Mouse (Mus musculus) MEL (cell line): ENCODE measurements at regions not wholly inside any gene's neighbourhood (a gene's known extent, or its start where the extent isn't known, plus 50 kb on each side); places are given as distances from the start of the nearest gene placed in this dataset.

Source experiments
- DNase-seq: peaks from one replicate; pipeline ENCODE4 v3.0.0; 2011; ENCODE audit warnings: low read depth, low spot score
- H3K27ac ChIP-seq: 2 replicates; pipeline ENCODE4 v1.5.1; 2012; ENCODE audit warnings: low read depth, mild to moderate bottlenecking, control low read depth, low read length, moderate library complexity; ENCODE audit not compliant: control insufficient read depth
- H3K27me3 ChIP-seq, 2 experiments: fragments of 150-350 bp in 1 of 2; sonication (generic) in 1 of 2; 2 replicates each; pipeline ENCODE4 v1.6.1; 2012; ENCODE audit warnings: low read length in 2 of 2, mild to moderate bottlenecking in 2 of 2, improper control_type of control experiment in 1 of 2, moderate library complexity in 1 of 2; ENCODE audit not compliant: insufficient read depth in 2 of 2, control insufficient read depth in 1 of 2
- H3K36me3 ChIP-seq, 2 experiments: 2 replicates each; pipeline ENCODE4 v1.6.1; 2012 to 2014; ENCODE audit warnings: low read length in 2 of 2, improper control_type of control experiment in 1 of 2, inconsistent platforms in 1 of 2, mild to moderate bottlenecking in 1 of 2; ENCODE audit not compliant: insufficient read depth in 2 of 2, control insufficient read depth in 1 of 2
- H3K4me1 ChIP-seq, 2 experiments: fragments of 150-350 bp in 1 of 2; sonication (generic) in 1 of 2; 2 replicates each; pipeline ENCODE4 v1.6.1; 2012; ENCODE audit warnings: low read length in 2 of 2, improper control_type of control experiment in 1 of 2, mild to moderate bottlenecking in 1 of 2; ENCODE audit not compliant: insufficient read depth in 2 of 2, control insufficient read depth in 1 of 2
- H3K4me3 ChIP-seq, 2 experiments: fragments of 150-350 bp in 1 of 2; sonication (generic) in 1 of 2; 2 replicates each; pipeline ENCODE4 v1.5.1; 2012; ENCODE audit warnings: low read depth in 2 of 2, low read length in 2 of 2, mild to moderate bottlenecking in 2 of 2, moderate library complexity in 2 of 2, control low read depth in 1 of 2, improper control_type of control experiment in 1 of 2; ENCODE audit not compliant: control insufficient read depth in 1 of 2, insufficient read depth in 1 of 2
- H3K79me2 ChIP-seq: 2 replicates; pipeline ENCODE4 v1.6.1; 2012; ENCODE audit warnings: mild to moderate bottlenecking, low read length, moderate library complexity; ENCODE audit not compliant: control insufficient read depth, poor library complexity, insufficient read depth
- H3K9ac ChIP-seq: 2 replicates; pipeline ENCODE4 v1.6.1; 2012; ENCODE audit warnings: low read depth, mild to moderate bottlenecking, control low read depth, low read length, moderate library complexity; ENCODE audit not compliant: control insufficient read depth, poor library complexity, severe bottlenecking
- H3K9me3 ChIP-seq: fragments of 150-350 bp; sonication (generic); replicated peaks from 2 replicates; pipeline ENCODE4 v1.6.1; 2012; ENCODE audit warnings: mild to moderate bottlenecking, low read length, improper control_type of control experiment, moderate library complexity; ENCODE audit not compliant: insufficient read depth
- CHD2 ChIP-seq: IDR thresholded peaks from 2 replicates; pipeline ENCODE4 v1.6.1; 2011; ENCODE audit warnings: low read length, improper control_type of control experiment
- ETS1 ChIP-seq: IDR thresholded peaks from 2 replicates; pipeline ENCODE4 v1.6.1; 2012; ENCODE audit warnings: low read depth, mild to moderate bottlenecking, inconsistent platforms, low read length, improper control_type of control experiment, moderate library complexity
- HCFC1 ChIP-seq: IDR thresholded peaks from 2 replicates; pipeline ENCODE4 v1.6.1; 2012; ENCODE audit warnings: low read depth, mild to moderate bottlenecking, inconsistent platforms, low read length, improper control_type of control experiment, moderate library complexity
- KAT2A ChIP-seq: conservative IDR thresholded peaks from 2 replicates; pipeline ENCODE4 v1.6.1; 2012; ENCODE audit warnings: low read depth, low read length, improper control_type of control experiment, inconsistent platforms
- MEF2A ChIP-seq: IDR thresholded peaks from 2 replicates; pipeline ENCODE4 v1.6.1; 2014; ENCODE audit warnings: low read depth, mild to moderate bottlenecking, inconsistent platforms, low read length, improper control_type of control experiment; ENCODE audit not compliant: poor library complexity, insufficient replicate concordance, severe bottlenecking; ENCODE audit errors: extremely low read depth
- MYB ChIP-seq: IDR thresholded peaks from 2 replicates; pipeline ENCODE4 v1.6.1; 2011; ENCODE audit warnings: mild to moderate bottlenecking, low read depth, low read length, improper control_type of control experiment
- POLR2AphosphoS5 ChIP-seq: IDR thresholded peaks from 2 replicates; pipeline ENCODE4 v1.6.1; 2012; ENCODE audit warnings: low read depth, borderline replicate concordance, mild to moderate bottlenecking, inconsistent platforms, low read length, moderate library complexity, mixed read lengths
- RCOR1 ChIP-seq: IDR thresholded peaks from 2 replicates; pipeline ENCODE4 v1.6.1; 2012; ENCODE audit warnings: low read depth, mild to moderate bottlenecking, inconsistent platforms, low read length, improper control_type of control experiment
- TBP ChIP-seq: IDR thresholded peaks from 2 replicates; pipeline ENCODE4 v1.8.0; 2011; ENCODE audit warnings: low read depth, low read length, improper control_type of control experiment
- TCF12 ChIP-seq: IDR thresholded peaks from 2 replicates; pipeline ENCODE4 v1.6.1; 2014; ENCODE audit warnings: low read depth, mild to moderate bottlenecking, inconsistent platforms, low read length, improper control_type of control experiment, moderate library complexity
- ZKSCAN1 ChIP-seq: IDR thresholded peaks from 2 replicates; pipeline ENCODE4 v1.6.1; 2012; ENCODE audit warnings: low read depth, mild to moderate bottlenecking, inconsistent platforms, low read length, improper control_type of control experiment, moderate library complexity

GRCm38 (mm10) chr2:118061291-118061690, 50.4 kb upstream of the Thbs1 start:
- H3K36me3 ChIP-seq: no peaks in the 10 kb centered on the region
- no peaks in the 10 kb centered on the region for H3K4me1 ChIP-seq
- no peaks in the 10 kb centered on the region for H3K9me3 ChIP-seq
- DNase-seq: no peak
- no peak overlapping the region for H3K9ac ChIP-seq
- no peak overlapping the region for H3K4me3 ChIP-seq
- H3K27me3 ChIP-seq: no peaks in the 10 kb centered on the region
- H3K27ac ChIP-seq: no peak overlapping the region
- TF ChIP-seq MYB (no peak), ZKSCAN1 (no peak), KAT2A (no peak), HCFC1 (no peak), TCF12 (no peak), RCOR1 (no peak), CHD2 (no peak), POLR2AphosphoS5 (no peak), MEF2A (no peak), ETS1 (no peak), TBP (no peak)
- no peaks in the 10 kb centered on the region for H3K79me2 ChIP-seq
